Mouse (Mus musculus) embryonic fibroblast, embryonic 13.5 days (primary cell): Measurements from ENCODE around the gene Atp10a.

Source experiments
- CTCF ChIP-seq: IDR thresholded peaks from 2 replicates; pipeline ENCODE4 v1.5.1; 2011; ENCODE audit warnings: mild to moderate bottlenecking, control low read depth, low read length, moderate library complexity, borderline replicate concordance; ENCODE audit not compliant: insufficient read depth
- POLR2A ChIP-seq: IDR thresholded peaks from 2 replicates; pipeline ENCODE4 v1.6.1; 2011; ENCODE audit warnings: low read depth, mild to moderate bottlenecking, control low read depth, low read length, moderate library complexity

GRCm38 (mm10) chr7:58797281-58797680 lies 141.3 kb downstream of the Atp10a start:
- TF ChIP-seq CTCF (no peak), POLR2A (no peak)
